Mouse (Mus musculus) liver, embryonic 13.5 days (tissue): ENCODE results near the gene Oxgr1. TPM values are rescaled to one million over a fixed set of nuclear protein-coding genes. Genes with fewer than 3 reads are reported as not detected.

Experiments used
- polyA plus RNA-seq: library from polyadenylated mRNA; unstranded; fragments of >200 nt; fragmentation: Nextera tagmentation; extraction: Ambion mirVana; gene quantifications from 2 replicates; pipeline ENCODE4 v1.2.1, GENCODE M21; 2015

Oxgr1 gene
- polyA plus RNA-seq, 1 experiment from 2014 or later = not detected

Other genes with a start within 250 kb of the Oxgr1 start
- 14.6 and 17.8 TPM in 2 replicates for gene Mbnl2, start 233.2 kb upstream of the Oxgr1 start, polyA plus RNA-seq